Mouse (Mus musculus) testis, postnatal 14 days (tissue): ENCODE results near the gene Rnf227.
A peak's percentile ranks its signal among the peaks of the same experiment; 100 is the strongest.

Experiments
- DNase-seq: peaks from one replicate; pipeline ENCODE4 v3.0.0; 2021; ENCODE audit warnings: low spot score

The Rnf227 gene

DNA sequence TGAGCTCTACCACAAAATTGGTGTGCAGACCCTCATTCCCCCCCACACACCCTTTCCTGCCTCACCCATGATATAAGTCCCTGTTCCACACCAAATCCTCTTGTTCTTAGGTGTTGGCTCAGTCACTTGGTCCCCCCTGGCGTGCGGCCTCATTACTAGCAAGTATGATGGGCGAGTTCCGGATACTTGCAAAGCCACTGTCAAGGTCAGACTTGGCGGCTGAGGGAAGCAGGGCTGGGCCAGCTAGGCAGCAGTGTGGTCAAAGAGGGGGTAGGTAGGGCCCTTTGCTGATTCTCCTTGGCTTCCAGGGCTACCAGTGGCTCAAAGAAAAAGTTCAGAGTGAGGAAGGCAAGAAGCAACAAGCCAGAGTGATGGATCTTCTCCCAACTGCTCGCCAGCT lies 9.1 kb upstream of the Rnf227 start:
- no peak for DNase-seq

DNA sequence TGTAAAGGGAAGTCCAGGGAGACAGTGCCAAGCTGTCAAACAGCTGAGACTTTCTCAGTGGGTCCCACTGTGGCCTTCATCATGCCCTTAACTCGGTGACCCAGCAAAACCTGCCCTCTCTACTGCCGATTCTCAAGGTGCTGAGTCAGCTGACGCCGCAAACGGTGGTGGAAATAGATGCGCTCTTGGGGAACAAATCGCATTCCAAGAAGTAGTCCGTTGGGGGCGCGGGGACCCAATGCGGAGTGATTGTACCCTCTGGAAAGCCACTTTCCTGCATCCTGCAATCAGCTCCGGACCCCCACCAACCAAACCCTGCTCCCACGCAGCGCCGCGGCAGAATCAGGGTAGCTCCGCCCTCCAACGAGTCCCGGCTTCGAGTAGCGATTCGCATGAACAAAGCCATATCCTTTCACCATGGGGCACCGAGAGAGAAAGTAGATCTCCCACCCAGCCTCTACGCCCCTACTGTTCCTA lies 8.3 kb upstream of the Rnf227 start:
- DNase-seq = peak; percentile 80

DNA sequence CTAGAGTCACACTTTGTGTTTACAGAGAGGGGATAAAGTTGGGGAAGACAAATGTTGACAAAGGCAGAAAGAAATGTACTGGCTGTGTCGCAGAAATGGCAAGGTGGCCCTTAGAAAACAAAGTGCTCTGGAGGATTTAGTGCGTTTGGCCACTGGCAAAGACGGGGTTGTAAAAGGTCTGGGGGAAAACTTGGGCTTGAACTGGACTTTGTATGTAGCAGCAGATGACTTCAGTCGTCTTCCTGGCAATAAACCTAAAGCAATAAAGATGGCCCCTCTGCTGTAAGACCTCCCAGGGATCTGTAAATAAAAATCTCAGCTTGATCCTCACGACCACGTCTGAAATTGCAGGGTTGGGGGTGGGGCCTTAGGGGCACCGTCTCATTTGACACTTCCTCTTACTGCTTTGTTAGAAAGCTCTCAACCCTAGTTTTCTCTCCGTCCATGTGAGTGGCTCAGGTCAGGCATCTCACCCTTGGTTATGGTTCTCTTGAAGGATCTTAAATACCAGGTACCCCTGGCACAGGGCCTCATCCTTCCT lies 7.5 kb upstream of the Rnf227 start:
- DNase-seq = no peak

DNA sequence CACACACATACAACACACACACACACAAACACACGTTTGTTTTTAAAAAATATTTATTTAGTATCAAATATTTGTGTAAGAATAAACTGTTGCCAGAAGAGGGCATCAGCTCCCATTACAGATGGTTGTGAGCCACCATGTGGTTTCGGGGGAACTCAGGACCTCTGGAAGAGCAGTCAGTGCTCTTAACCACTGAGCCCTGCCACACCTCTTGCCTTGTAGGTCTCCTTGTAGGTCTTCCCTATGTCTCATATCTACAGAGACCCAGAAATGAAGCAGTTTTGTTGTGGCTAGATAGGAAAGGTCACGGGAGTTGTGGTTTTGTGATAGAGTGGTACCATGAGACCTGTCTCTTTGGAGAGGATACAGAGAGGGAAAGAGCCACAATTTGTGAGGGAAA lies 6.3 kb upstream of the Rnf227 start:
- no peak for DNase-seq

DNA sequence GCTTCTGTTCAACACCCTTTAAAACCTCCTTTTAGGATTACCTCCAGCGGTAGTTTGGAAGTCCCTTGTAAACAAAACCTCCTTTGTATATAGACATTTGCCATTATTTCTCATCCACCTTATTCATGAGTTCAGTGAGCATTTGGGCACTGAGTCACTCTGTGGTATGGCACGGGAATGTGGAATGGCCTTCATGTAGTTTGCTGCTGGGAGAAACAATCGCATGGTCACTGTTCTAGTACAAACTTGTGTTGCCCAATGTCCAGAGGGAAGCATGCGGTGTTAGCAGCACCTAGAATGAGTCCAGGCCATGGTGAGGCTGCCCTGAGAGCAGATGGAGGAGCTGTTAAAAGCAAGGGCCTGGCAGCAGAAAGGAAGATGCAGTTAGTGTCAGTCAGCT lies 5.5 kb upstream of the Rnf227 start:
- no peak for DNase-seq

DNA sequence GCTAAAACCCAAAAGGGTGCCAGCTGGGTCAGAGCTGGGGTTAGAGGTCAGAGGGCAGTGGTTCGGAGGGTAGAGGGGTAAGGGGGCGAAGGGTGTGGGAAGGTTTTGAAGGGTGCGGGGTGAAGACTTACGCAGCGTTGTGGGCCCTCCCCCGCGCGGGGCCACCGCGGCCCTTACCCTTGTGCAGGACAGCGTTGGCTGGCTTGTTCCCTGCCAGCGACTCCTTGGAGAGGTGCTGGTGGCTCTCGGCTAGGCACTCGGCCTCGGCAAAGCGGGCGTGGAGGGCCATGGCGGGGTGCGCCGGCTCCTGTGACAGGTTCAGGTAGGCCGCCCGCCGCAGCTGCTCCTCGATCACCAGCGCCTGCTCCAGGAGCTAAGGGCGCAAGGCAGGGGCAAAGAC lies 6.2 kb downstream of the Rnf227 start:
- no peak for DNase-seq

DNA sequence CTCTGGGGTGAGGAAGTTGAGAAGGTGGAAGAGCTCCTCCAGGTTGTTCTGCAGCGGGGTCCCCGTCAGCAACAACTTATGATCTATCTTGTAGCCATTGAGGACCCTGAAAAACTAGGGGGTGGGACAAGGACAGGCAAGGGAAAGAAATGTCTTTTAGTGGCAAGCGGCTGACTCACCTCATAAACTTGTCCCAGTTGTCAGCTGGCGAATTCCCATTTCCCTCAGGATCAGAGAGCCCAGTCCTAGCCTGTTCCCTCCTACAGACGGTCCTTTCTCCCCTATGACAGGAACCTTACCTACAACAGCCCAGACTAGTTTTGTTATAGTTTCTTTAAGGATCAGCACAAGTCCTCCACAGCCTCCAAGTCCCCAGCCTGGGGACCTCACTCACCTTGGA lies 16.3 kb downstream of the Rnf227 start:
- no peak for DNase-seq

DNA sequence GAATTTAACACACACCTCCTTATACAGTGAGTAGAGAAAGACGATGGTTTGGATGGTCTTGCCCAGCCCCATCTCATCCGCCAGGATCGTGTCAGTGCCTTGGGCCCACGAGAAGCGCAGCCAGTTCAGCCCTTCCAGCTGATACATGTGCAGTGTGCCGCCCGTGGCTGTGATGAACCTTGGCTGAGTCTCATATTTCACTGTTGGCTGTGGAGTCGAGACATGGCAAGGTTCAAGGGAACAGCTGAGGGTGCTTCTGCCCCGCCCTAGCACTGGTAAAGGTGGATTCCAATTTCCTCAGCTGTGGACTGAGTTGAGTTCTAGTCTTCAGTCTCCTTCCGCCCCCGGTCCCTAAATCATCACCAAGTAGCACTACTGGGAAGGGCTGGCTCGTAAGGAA lies 17.4 kb downstream of the Rnf227 start:
- no peak for DNase-seq

DNA sequence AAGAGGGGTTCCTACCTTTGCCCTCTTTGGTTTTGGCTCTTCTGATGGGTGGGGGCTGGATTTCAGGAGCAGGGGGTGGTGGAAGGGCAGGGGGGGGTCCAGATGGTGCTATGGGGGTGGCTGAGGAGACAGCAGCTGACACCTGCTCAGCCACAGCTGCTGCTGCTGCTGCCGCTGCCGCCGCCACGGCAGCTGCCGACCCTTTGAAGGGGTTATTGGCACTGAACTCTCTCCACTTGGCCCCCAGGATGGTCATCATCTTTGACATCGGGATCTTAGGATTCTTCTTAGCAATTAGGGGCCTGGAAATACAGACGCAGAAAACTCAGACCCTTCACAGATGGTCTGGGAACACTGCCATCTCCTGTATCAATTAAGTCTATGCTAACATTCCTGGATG lies 21.8 kb downstream of the Rnf227 start:
- DNase-seq = no peak

DNA sequence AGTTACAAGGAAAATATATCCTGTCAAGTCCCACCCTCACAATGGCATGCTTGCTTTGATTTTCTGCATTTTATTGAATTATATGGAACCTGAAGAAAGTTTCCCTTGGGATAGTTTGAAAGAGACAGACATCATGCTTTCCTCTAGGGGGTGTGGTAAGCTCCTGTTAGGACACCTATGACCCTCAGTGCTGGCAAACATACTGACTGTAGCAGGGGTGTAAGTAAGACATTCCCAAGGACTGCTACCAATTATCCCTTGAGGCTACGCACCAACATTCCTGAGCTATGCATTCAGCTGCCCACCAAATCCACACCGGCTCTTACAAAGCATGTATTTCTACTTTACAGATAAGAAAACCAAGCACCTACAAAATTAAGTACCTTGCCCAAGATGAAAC lies 22.2 kb downstream of the Rnf227 start:
- no peak for DNase-seq

DNA sequence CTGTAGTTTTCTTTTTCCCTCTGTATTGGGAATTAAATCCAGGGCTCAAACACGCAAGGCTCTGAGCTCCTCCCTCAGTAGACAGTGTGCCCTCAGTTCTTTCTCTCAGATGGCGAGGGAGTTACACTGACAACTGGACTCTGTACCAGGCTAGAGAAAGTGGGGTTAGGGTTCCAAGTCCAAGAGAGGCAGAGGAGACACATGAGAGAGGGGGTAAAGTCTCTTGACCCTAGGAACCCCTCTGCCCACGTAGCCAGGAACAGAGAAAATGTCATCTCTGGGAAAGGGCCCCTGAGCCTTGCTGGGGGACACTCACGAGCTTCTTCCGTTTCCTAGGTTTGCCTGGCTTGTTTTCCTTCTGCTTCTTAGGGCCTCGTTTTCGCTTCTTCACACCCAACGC lies 24.1 kb downstream of the Rnf227 start:
- DNase-seq = no peak

DNA sequence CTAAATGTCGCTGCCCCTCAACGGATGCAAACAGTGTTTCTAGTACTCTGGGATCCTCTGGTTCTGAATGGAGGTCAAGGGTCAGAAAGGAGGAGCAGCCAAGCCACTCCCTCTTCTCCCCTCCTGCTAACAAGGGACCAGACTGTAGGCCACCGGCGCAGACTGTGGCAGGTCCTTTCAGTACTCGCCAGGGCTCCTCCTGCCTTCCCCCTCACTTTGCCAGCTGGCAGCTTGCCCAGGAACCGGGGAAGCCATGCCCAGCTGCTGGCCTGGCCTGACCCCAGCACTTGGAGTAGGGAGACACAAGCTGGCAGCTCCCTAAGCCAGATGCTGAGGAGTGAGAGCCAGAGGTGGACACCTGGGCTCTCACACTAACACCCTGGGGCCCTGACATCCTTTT lies 24.6 kb downstream of the Rnf227 start:
- DNase-seq = peak; percentile 92

DNA sequence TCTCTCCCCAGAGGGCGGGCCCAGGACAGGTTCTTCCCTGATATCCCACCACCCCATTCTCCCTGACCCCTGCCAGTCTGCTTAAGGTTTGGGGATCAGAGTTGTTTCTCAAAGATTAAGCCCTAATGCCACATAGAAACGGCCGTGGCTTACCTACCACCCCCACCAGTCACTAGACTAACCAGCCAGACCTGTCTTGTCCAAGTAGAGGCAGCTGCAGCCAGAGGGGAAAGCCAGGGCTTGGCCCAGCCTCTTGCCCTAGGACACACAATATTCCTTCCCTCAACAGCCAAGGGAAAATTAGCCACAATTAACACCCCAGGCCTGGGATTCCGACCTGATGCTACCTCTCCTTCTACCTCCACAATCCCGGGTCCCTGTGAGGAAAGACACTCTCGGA lies 25.5 kb downstream of the Rnf227 start:
- no peak for DNase-seq

DNA sequence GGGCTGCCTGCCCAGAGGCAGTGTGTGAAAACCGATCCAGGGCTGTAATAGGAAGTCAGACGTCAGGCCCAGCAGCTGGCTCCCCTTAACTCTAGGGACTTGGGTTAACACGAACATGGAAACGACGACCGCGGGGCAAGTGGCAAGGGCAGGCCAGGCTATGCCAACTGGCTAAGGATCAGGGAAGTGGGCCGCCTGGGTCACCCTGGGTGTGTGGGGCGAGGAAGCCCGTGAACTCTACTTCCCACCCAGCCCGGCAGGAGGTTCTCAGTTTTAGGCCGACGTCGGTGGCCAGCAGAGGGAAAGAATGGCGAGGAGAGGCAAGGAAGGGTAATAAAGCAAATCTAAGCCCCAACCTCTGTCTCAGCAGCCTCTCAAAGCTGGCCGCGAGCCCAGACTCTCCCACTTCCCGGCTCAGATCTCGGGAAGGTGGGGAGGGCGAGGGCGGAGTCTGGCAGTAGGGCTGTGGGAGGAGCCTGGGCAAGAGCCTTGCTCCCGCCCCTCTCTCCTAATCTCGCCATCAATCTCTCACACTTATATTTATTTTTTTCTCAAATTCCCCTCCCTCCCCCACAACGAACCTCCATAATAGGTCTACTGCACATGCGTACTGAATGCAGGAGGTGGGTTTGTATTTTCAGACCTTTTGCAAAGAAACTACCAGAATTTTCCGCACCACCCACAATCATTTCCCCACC lies 26.0 kb downstream of the Rnf227 start:
- DNase-seq = peak; percentile 93

DNA sequence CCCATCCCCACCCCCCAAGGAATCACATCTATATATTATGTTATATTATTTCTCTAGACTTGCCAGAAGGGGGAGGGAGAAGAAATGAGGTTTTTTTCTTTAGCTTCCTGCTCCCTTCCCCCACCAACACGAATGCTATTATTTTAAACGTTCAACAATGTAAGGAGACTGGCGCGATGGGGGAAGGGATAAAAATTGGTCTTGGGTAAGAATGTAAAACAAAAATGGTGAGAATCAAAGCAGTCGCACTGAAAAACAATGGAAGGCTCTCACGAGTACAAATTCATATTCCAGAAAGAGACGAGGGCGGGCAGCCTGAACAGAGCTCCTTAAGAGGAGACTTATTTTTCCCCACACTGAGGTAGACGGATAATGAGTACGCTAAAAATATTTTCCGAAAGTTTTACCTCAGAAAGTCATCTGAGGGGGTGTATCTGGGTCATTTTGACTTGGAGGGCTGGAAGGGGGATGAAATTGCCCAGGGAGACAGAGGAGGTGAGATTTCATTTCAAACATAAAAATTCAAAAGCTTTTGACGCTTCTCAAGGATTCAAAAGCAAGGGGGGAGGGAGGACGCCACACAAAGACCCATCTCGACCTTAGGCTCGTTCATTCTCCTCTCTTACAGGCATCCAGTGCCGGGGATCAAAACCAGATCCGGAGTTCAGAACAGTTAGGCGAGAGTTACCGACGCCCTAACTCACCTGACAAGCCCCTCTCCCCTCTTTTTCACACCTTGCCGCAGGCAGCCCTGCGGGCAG lies 26.8 kb downstream of the Rnf227 start:
- DNase-seq = peak; percentile 38

DNA sequence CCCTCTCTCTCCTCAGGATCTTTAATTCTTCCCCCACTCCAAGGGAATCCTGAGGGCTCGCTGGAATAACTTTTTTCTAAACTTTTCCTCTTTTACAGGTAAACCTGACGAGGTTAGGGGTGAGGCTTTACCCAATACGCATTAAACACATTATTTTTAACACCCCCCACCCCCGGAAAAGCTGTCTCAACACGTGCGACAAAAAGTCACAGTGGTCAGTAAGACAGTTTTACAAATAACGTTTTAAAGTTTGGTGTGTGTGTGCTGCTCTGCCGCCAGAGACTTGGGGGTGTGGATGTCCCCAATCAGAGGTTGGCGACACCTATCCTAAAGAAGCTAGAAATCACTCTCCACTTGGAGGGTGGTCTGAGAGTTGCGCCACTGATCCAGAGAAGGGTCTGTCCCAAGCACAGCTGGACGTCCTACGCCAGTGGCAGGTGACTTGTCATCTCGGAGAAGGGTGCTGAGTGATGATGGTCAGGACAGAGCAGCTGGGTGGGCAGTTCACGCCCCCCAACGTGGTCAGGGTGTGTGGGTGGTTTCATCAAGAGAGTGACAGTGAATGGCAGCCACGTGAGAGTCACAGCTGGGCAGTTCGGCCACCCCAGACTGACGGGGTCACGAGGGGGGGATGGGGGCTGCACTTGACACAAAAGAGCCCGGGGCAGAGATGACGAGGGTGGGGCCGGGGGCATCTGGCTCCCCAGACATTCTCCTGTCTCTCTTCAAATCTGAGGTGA lies 27.5 kb downstream of the Rnf227 start:
- peak; percentile 54 for DNase-seq

DNA sequence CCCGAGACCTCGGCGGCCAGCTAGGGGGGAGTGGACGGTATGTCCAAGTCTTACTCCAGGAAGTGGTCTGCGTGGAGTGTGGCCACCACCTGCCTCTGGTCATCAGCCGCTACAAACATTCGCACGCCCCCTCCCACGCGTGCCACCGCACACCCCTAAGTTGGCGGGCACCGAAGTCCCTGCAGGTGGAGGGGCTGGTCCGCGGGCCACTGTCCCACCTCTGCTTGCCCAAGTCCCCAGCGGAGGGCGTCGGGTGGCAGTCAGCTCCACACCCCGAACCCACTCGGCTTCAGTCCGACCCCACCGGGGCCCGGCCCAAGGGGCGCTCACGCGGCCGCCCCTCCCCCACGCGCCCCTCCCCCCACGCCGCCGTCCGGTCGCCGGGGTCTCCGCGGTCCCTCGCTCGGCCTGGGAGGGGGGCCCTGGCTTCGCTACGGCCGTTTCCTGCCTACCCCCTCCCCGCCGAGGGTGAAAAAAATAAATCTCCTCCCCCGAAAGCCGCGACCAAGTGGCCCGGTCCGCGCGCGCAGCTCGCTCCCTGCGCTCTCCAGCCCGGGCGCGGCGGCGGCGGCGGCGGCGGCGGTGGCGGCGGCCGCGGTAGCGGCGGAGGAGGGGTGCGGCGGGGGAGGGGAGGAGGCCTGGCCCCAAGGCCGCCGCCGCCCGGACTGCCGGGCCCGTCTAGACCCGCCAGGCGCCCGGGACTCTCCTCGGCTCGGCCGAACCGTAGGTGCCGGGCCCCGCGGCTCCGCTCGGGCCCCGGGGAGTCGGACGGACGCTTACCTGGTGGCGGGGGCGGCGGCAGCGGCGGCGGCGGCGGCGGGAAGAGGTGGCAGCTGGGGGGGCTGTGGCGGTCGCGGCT lies 28.3 kb downstream of the Rnf227 start:
- peak; percentile 68 for DNase-seq

DNA sequence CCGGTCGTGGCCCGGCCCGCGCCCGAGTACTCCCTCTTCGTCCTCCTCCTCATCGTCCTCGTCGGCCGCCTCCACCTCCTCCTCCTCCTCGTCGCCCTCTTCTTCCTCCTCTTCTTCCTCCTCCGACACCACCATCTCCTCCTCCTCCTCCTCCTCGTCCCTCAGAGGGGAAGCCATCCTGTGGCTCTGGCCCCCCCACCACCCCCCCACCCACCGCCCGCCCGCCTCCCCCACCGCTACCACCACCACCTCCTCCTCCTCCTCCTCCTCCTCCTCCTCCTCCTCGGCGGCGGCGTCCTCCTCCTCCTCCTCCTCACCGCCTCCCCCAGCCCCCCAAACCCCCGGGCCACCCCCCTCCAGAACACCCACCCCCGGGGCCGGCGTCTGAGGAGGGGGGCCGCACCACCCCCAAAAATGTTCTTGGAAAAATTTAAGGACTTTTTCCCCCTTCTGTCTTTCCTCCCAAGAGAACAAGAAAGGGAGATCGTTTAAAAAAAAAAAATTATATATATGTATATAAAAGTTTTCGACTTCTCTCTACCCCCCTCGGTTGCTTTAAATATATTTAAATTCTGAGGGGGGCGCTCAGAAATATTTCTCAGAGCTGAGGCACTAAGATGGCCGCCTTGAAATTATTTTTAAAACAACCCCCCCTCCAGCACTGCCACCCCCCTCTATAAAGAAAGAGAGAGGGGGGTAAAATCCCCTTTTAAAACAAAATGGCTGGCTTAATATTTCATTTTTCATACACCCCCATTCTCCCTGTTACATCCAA lies 29.1 kb downstream of the Rnf227 start, which contains the start of gene Chd3:
Gene Chd3 (minus strand): TSS at position 192 of the 775 bp plus-strand sequence.
- DNase-seq = peak; percentile 59

DNA sequence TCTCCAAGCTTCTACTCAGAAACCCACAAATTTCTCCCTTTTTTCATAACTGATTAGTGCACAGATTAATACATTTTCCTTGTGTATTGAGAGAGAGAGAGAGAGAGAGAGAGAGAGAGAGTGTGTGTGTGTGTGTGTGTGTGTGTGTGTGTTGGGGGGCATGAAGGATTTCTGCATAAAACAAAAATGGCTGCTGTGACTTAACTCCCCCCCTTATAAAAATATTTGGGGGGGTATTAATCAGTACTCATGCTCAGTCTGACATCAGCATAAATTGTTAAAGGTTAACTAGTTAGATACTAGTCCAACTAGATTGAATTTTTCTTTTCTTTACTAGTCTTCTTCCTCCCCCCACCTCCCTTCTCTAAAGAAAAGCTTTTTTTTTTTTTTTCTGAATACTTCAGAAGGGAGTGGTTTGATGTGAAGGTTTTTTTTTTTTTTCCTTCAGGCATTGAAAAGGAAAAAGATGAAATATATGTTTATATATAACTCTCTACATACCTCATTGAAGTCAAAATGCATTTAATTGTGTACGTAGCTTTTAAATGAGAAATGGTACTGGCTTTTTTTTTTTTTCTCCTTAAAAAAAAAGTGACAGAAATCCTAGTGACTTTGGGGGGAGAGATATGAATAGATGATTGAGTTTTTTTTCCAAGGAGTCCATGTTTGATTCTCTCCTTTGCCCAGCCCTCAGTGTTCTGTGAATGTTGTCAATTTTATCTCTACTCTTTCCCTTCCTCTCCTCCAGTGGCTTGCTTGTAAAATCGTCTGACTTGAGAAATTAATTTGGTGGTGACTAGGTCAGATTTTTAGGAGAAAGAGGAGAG lies 29.9 kb downstream of the Rnf227 start:
- no peak for DNase-seq

DNA sequence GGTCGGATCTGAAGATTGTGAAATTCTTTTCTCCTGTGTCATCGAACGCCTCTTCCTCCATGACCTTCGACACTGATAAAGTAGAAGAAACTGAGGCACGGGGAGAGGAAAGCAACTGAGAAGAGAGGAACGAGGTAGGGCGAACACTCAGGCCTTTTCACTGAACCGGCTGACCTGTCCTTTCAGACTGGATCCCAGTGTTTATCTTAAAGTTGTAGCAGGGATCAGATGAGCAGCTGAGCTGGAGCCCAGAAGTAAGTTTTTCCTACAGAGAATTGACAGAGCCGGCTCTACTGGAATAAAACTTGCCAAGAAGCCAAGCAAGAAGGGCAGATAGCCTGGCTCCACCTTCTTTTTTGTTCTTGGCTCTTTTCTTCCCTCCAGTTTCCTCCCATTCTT lies 30.6 kb downstream of the Rnf227 start:
- no peak for DNase-seq
